Mouse (Mus musculus) ES-Bruce4 (cell line): ENCODE measurements around the gene Ccdc163. TPM values are rescaled to one million over a fixed set of nuclear protein-coding genes. Genes with fewer than 3 reads are reported as not detected.

Experiments
- H3K27ac ChIP-seq: 2 replicates; pipeline ENCODE4 v1.5.1; 2012; ENCODE audit warnings: low read length, inconsistent platforms; ENCODE audit not compliant: insufficient read depth
- H3K27me3 ChIP-seq: 2 replicates; pipeline ENCODE4 v1.6.1; 2012; ENCODE audit warnings: mild to moderate bottlenecking, low read length, inconsistent platforms; ENCODE audit not compliant: control insufficient read depth, poor library complexity, insufficient read depth, severe bottlenecking
- H3K36me3 ChIP-seq: 2 replicates; pipeline ENCODE4 v1.6.1; 2012; ENCODE audit warnings: inconsistent platforms, mild to moderate bottlenecking, low read length, moderate library complexity; ENCODE audit not compliant: control insufficient read depth, poor library complexity, insufficient read depth, severe bottlenecking
- H3K4me1 ChIP-seq: one replicate; pipeline ENCODE4 v1.8.1; 2011; ENCODE audit warnings: low read length; ENCODE audit not compliant: control insufficient read depth, insufficient read depth
- H3K4me3 ChIP-seq: 2 replicates; pipeline ENCODE4 v1.5.1; 2011; ENCODE audit warnings: low read depth, mild to moderate bottlenecking, low read length
- H3K9ac ChIP-seq: 2 replicates; pipeline ENCODE4 v1.6.1; 2012; ENCODE audit warnings: low read depth, mild to moderate bottlenecking, inconsistent platforms; ENCODE audit not compliant: poor library complexity, severe bottlenecking
- H3K9me3 ChIP-seq: replicated peaks from 2 replicates; pipeline ENCODE4 v1.6.1; 2012; ENCODE audit warnings: mild to moderate bottlenecking, low read length, inconsistent platforms; ENCODE audit not compliant: control insufficient read depth, poor library complexity, insufficient read depth, severe bottlenecking
- CTCF ChIP-seq: IDR thresholded peaks from one replicate; pipeline ENCODE4 v1.8.1; 2011; ENCODE audit warnings: low read depth, low read length
- EP300 ChIP-seq: IDR thresholded peaks from 2 replicates; pipeline ENCODE4 v1.6.1; 2011; ENCODE audit warnings: low read depth, low read length; ENCODE audit not compliant: insufficient read depth
- POLR2A ChIP-seq: IDR thresholded peaks from one replicate; pipeline ENCODE4 v1.8.1; 2011; ENCODE audit warnings: low read length; ENCODE audit not compliant: insufficient read depth
- polyA plus RNA-seq: library from polyadenylated mRNA; stranded (reverse); fragments of >200 nt; gene quantifications from 2 replicates; pipeline ENCODE4 v1.2.4, GENCODE M21; 2011; ENCODE audit warnings: low read depth; ENCODE audit not compliant: missing spikeins, insufficient read depth, insufficient read length

Ccdc163 gene
- polyA plus RNA-seq, 1 experiment = 45.2 TPM

GRCm38 (mm10) chr4:116710154-116710553 is 1.8 kb downstream of the Ccdc163 start:
- TF ChIP-seq EP300 = no peak
- TF ChIP-seq POLR2A = no peak
- Histone ChIP-seq H3K9ac (no peak overlapping the region), H3K27me3 (no peaks in the 10 kb centered on the region), H3K4me3 (no peak overlapping the region), H3K27ac (no peak overlapping the region), H3K9me3 (no peaks in the 10 kb centered on the region), H3K4me1 (peaks cover 3% of the 10 kb centered on the region), H3K36me3 (0 out of 2 replicates have a peak, but pooled peaks cover 4% of the 10 kb centered on the region)

GRCm38 (mm10) chr4:116712536-116712935 is 4.2 kb downstream of the Ccdc163 start:
- no peak overlapping the region for H3K4me3 ChIP-seq
- no peak overlapping the region for H3K9ac ChIP-seq
- no peaks in the 10 kb centered on the region for H3K27me3 ChIP-seq
- 0 out of 2 replicates have a peak, but pooled peaks cover 4% of the 10 kb centered on the region for H3K36me3 ChIP-seq
- no peak overlapping the region for H3K27ac ChIP-seq
- no peaks in the 10 kb centered on the region for H3K9me3 ChIP-seq
- TF ChIP-seq CTCF (no peak), POLR2A (no peak), EP300 (no peak)
- no peaks in the 10 kb centered on the region for H3K4me1 ChIP-seq

- TF ChIP-seq CTCF (peak; percentile 13), EP300 (no peak)
- no peaks in the 10 kb centered on the region for H3K36me3 ChIP-seq
- no peak overlapping the region for H3K9ac ChIP-seq
- H3K9me3 ChIP-seq = no peaks in the 10 kb centered on the region
- no peaks in the 10 kb centered on the region for H3K4me1 ChIP-seq
- H3K27me3 ChIP-seq = no peaks in the 10 kb centered on the region
- no peak overlapping the region for H3K4me3 ChIP-seq
- no peak overlapping the region for H3K27ac ChIP-seq
These were observed 11.1 kb downstream of the Ccdc163 start for GRCm38 (mm10) chr4:116719396-116719795.

GRCm38 (mm10) chr4:116720343-116721097 is 12.2 kb downstream of the Ccdc163 start, which contains the start of gene Tesk2:
Gene Tesk2 (plus strand): TSS chr4:116720948.
- H3K9ac ChIP-seq = peak within 1 kb of the TSS; percentile 82
- peak within 1 kb of the TSS; percentile 71 for H3K27ac ChIP-seq
- TF ChIP-seq POLR2A (peak; percentile 46), CTCF (no peak), EP300 (no peak)
- H3K27me3 ChIP-seq = no peaks in the 10 kb centered on the region
- H3K4me1 ChIP-seq = peaks cover 2% of the 10 kb centered on the region
- H3K9me3 ChIP-seq = no peaks in the 10 kb centered on the region
- no peaks in the 10 kb centered on the region for H3K36me3 ChIP-seq
- peak within 1 kb of the TSS; percentile 89 for H3K4me3 ChIP-seq

GRCm38 (mm10) chr4:116721098-116721628 is 12.9 kb downstream of the Ccdc163 start:
- Histone ChIP-seq H3K27ac (peak overlapping the region; percentile 71), H3K4me3 (peak overlapping the region; percentile 89), H3K9me3 (no peaks in the 10 kb centered on the region), H3K4me1 (peaks cover 2% of the 10 kb centered on the region), H3K27me3 (no peaks in the 10 kb centered on the region), H3K36me3 (no peaks in the 10 kb centered on the region), H3K9ac (peak overlapping the region; percentile 82)
- no peak for TF ChIP-seq CTCF
- no peak for TF ChIP-seq POLR2A
- TF ChIP-seq EP300 = no peak

- peak overlapping the region; percentile 66; the same call in 1 of the 2 replicates for H3K9ac ChIP-seq
- peaks cover 3% of the 10 kb centered on the region for H3K4me1 ChIP-seq
- H3K36me3 ChIP-seq = no peaks in the 10 kb centered on the region
- no peak overlapping the region for H3K27ac ChIP-seq
- H3K9me3 ChIP-seq = no peaks in the 10 kb centered on the region
- peak overlapping the region; percentile 57 for H3K4me3 ChIP-seq
- TF ChIP-seq POLR2A (no peak), CTCF (no peak), EP300 (no peak)
- H3K27me3 ChIP-seq = no peaks in the 10 kb centered on the region
These were observed 13.9 kb downstream of the Ccdc163 start for GRCm38 (mm10) chr4:116722230-116722629.
